Mouse (Mus musculus) neural tube, embryonic 13.5 days (tissue): ENCODE results near the gene Golt1a. TPM values are rescaled to one million over a fixed set of nuclear protein-coding genes. Genes with fewer than 3 reads are reported as not detected.
A peak's percentile ranks its signal among the peaks of the same experiment; 100 is the strongest.
"Not testable (repeated sequence)": the region's sequence is repeated elsewhere in the genome, so short reads cannot be mapped to it uniquely, and the experiment has no call there.

Source experiments
- ATAC-seq: fragments of 200-750 bp; cut with Nextera tagmentation; 2 replicates; pipeline ENCODE4 v1.8.0; 2017; ENCODE audit warnings: low read depth, mild to moderate bottlenecking, moderate TSS enrichment, moderate library complexity
- H3K27ac ChIP-seq: fragments of 300-500 bp; sonication (generic); replicated peaks from 2 replicates; pipeline ENCODE4 v1.5.1; 2015; ENCODE audit warnings: moderate library complexity, mild to moderate bottlenecking, inconsistent platforms
- H3K27me3 ChIP-seq: fragments of 300-500 bp; sonication (generic); 2 replicates; pipeline ENCODE4 v1.6.1; 2015; ENCODE audit warnings: mild to moderate bottlenecking, inconsistent platforms
- H3K36me3 ChIP-seq: fragments of 300-500 bp; sonication (generic); 2 replicates; pipeline ENCODE4 v1.6.1; 2015; ENCODE audit warnings: mild to moderate bottlenecking, inconsistent platforms
- H3K4me1 ChIP-seq: fragments of 300-500 bp; sonication (generic); replicated peaks from 2 replicates; pipeline ENCODE4 v1.6.1; 2015; ENCODE audit warnings: inconsistent platforms
- H3K4me2 ChIP-seq: fragments of 300-500 bp; sonication (generic); 2 replicates; pipeline ENCODE4 v1.6.1; 2015; ENCODE audit warnings: inconsistent platforms, mild to moderate bottlenecking, moderate library complexity
- H3K4me3 ChIP-seq: fragments of 300-500 bp; sonication (generic); 2 replicates; pipeline ENCODE4 v1.5.1; 2015; ENCODE audit warnings: mild to moderate bottlenecking, inconsistent platforms
- H3K9ac ChIP-seq: fragments of 300-500 bp; sonication (generic); 2 replicates; pipeline ENCODE4 v1.6.1; 2015; ENCODE audit warnings: moderate library complexity, mild to moderate bottlenecking, inconsistent platforms
- H3K9me3 ChIP-seq: fragments of 300-500 bp; sonication (generic); 2 replicates; pipeline ENCODE4 v1.6.1; 2016; ENCODE audit warnings: inconsistent platforms
- WGBS: fragments of 180-500 bp; shearing (Covaris S2); methylation state at CpG from one replicate; pipeline ENCODE4 v1.1.7; 2015; 5-methylcytosine and 5-hydroxymethylcytosine counted together
- polyA plus RNA-seq: library from polyadenylated mRNA; unstranded; fragments of >200 nt; fragmentation: Nextera tagmentation; extraction: Ambion mirVana; gene quantifications from 2 replicates; pipeline ENCODE4 v1.2.1, GENCODE M21; 2015

Golt1a gene
- polyA plus RNA-seq, 1 experiment from 2014 or later, result not detected

DNA sequence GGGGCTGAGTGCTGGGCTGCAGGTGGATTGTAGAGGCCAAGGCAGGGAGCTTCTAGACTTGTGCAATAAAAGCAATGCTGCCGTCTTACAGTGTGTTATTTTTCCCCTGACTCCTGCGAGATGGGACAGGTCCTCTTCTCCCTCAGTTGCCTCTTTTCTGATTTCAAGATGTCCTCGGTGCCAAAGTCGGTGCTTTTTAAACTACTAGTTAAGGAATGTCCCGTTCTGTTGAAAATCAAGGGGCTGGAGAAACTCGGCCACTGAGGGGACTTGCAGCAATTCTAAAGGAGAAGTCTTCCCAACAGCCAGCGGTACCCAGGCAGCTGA is 20.0 kb downstream of the Golt1a start:
- Histone ChIP-seq H3K9ac (peak overlapping the region; percentile 64), H3K36me3 (no peaks in the 10 kb centered on the region)
- WGBS, result 20% methylated on average over 7 of the region's 7 CpGs

DNA sequence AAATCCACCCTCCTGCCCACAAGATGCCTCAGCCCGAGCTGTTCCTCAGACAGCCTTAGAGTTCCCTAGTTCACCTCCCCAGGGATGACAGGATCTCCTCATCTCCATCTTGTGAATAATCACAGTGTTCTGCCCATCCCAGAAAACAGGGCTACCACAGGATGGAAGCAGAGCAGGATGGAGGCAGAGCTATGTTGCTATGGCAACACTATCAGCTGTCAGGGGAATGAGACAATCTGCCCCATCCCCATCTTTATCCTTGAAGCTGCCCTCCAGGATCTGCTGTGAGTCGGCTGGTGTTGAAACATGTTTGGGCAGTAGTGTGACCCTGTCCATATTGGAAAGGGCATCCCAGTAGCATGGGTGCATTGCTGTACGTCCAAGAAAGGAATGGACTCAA is 21.5 kb downstream of the Golt1a start:
- ATAC-seq, result peak; percentile 84
- Histone ChIP-seq H3K4me1 (peaks cover 27% of the 10 kb centered on the region), H3K4me2 (no peak overlapping the region), H3K36me3 (no peaks in the 10 kb centered on the region), H3K27ac (peak overlapping the region; percentile 46; the same call in 1 of the 2 replicates), H3K4me3 (no peak overlapping the region), H3K9ac (no peak overlapping the region), H3K27me3 (peaks cover 26% of the 10 kb centered on the region), H3K9me3 (no peaks in the 10 kb centered on the region)
- 36% methylated on average over 3 of the region's 3 CpGs for WGBS

More for the DNA sequence above, 20.0 kb downstream of the Golt1a start:
- no peak for ATAC-seq
- Histone ChIP-seq H3K4me3 (peak overlapping the region; percentile 32), H3K27ac (no peak overlapping the region), H3K9me3 (no peaks in the 10 kb centered on the region), H3K4me1 (peaks cover 31% of the 10 kb centered on the region), H3K4me2 (peak overlapping the region; percentile 58), H3K27me3 (peaks cover 26% of the 10 kb centered on the region)

GRCm38 (mm10) chr1:133332656-133333430 is 23.2 kb downstream of the Golt1a start:
- Histone ChIP-seq H3K4me3 (no peak overlapping the region), H3K4me1 (peaks cover 27% of the 10 kb centered on the region), H3K9ac (no peak overlapping the region), H3K4me2 (no peak overlapping the region), H3K36me3 (no peaks in the 10 kb centered on the region), H3K27me3 (peaks cover 25% of the 10 kb centered on the region), H3K9me3 (no peaks in the 10 kb centered on the region), H3K27ac (no peak overlapping the region)
- whole genome bisulfite sequencing, result 89% methylated on average over 11 of the region's 11 CpGs
- no peak for ATAC-seq

DNA sequence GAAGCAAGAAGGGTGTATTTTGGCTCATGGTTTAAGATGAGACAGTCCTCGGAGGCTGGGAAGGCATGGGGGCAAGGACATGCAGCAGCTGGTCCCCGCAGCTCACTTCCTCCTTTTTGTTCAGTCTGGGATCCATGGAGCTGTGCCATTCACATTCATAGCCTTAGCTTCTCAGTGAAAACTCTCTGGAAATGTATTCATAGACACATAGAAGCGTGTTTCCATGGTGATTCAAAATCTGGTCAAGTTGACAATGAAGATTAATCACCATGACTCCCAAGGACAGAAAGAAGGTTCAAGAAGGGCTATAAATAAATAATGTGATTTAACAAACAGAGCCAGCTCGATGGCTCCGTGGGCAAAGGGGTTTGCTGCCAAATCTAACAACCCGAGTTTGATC is 24.3 kb downstream of the Golt1a start:
- peaks cover 14% of the 10 kb centered on the region for H3K27me3 ChIP-seq
- H3K36me3 ChIP-seq, result no peaks in the 10 kb centered on the region
- peaks cover 22% of the 10 kb centered on the region for H3K4me1 ChIP-seq
- no peak overlapping the region for H3K9ac ChIP-seq
- no peak overlapping the region for H3K4me3 ChIP-seq
- no peak overlapping the region for H3K4me2 ChIP-seq
- no peak for ATAC-seq
- 65% methylated on average over 6 of the region's 6 CpGs for WGBS
- no peaks in the 10 kb centered on the region for H3K9me3 ChIP-seq
- no peak overlapping the region for H3K27ac ChIP-seq

DNA sequence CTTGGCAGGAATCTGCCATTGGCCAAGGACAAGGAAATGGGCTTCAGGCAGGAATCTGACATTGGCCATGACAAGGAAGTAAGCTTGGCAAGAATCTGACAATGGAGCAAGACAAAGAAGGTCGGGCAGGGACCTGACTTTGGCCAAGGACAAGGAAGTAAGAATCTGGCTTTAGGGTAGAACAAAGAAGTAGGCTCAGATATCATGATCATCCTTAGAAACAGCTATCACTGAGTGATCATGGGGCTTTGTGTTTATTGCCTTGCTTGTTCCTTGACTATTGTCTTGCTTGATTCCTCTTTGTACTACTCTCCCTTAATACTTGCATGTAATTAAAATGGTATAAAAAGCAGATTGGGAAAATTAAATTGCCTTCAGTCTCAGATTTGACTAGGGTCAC is 30.8 kb downstream of the Golt1a start:
- H3K9ac ChIP-seq, H3K4me3 ChIP-seq, H3K27me3 ChIP-seq, H3K36me3 ChIP-seq, H3K4me1 ChIP-seq, ATAC-seq, H3K27ac ChIP-seq, H3K9me3 ChIP-seq, H3K4me2 ChIP-seq: not testable (repeated sequence)
- 70% methylated on average over 1 of the region's 1 CpGs for WGBS

GRCm38 (mm10) chr1:133344357-133344756 is 34.8 kb downstream of the Golt1a start:
- Histone ChIP-seq H3K4me2 (no peak overlapping the region), H3K27me3 (no peaks in the 10 kb centered on the region), H3K36me3 (no peaks in the 10 kb centered on the region), H3K9me3 (no peaks in the 10 kb centered on the region), H3K9ac (no peak overlapping the region), H3K4me1 (no peaks in the 10 kb centered on the region), H3K4me3 (no peak overlapping the region), H3K27ac (no peak overlapping the region)
- ATAC-seq, result no peak
- WGBS, result 88% methylated on average over 2 of the region's 2 CpGs

- no peak overlapping the region for H3K4me3 ChIP-seq
- H3K9ac ChIP-seq, result no peak overlapping the region
- 90% methylated on average over 9 of the region's 9 CpGs for WGBS
Measured at GRCm38 (mm10) chr1:133346531-133346930, 36.9 kb downstream of the Golt1a start.

DNA sequence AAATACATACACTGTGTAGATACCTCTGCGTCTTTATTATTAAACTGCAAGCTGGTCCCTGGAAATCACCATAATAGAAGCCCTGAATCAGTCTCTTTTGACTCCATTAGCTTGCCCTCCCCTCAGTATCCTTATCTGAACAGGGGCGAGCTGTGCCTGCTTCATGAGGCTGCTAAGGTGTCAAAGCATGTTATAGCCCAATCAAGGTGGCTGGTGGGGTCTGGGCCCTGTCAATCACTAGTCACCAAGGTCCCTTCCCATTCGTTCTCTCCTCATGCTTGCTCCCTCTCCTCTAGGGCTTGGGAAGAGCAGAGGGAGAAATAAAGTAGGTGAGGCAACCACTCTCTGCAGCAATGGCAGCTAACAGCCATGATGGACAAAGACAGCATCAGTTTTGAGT is 37.6 kb downstream of the Golt1a start:
- H3K4me2 ChIP-seq, result no peak overlapping the region
- H3K4me3 ChIP-seq, result no peak overlapping the region
- 76% methylated on average over 3 of the region's 3 CpGs for WGBS
- peaks cover 13% of the 10 kb centered on the region for H3K4me1 ChIP-seq
- H3K27me3 ChIP-seq, result no peaks in the 10 kb centered on the region
- H3K9me3 ChIP-seq, result no peaks in the 10 kb centered on the region
- H3K9ac ChIP-seq, result no peak overlapping the region
- ATAC-seq, result no peak
- H3K27ac ChIP-seq, result no peak overlapping the region
- no peaks in the 10 kb centered on the region for H3K36me3 ChIP-seq

More at GRCm38 (mm10) chr1:133346531-133346930, 36.9 kb downstream of the Golt1a start:
- H3K27ac ChIP-seq, result no peak overlapping the region
- H3K4me2 ChIP-seq, result no peak overlapping the region
- H3K4me1 ChIP-seq, result peaks cover 8% of the 10 kb centered on the region
- no peaks in the 10 kb centered on the region for H3K9me3 ChIP-seq
- H3K27me3 ChIP-seq, result no peaks in the 10 kb centered on the region
- ATAC-seq, result no peak
- no peaks in the 10 kb centered on the region for H3K36me3 ChIP-seq

DNA sequence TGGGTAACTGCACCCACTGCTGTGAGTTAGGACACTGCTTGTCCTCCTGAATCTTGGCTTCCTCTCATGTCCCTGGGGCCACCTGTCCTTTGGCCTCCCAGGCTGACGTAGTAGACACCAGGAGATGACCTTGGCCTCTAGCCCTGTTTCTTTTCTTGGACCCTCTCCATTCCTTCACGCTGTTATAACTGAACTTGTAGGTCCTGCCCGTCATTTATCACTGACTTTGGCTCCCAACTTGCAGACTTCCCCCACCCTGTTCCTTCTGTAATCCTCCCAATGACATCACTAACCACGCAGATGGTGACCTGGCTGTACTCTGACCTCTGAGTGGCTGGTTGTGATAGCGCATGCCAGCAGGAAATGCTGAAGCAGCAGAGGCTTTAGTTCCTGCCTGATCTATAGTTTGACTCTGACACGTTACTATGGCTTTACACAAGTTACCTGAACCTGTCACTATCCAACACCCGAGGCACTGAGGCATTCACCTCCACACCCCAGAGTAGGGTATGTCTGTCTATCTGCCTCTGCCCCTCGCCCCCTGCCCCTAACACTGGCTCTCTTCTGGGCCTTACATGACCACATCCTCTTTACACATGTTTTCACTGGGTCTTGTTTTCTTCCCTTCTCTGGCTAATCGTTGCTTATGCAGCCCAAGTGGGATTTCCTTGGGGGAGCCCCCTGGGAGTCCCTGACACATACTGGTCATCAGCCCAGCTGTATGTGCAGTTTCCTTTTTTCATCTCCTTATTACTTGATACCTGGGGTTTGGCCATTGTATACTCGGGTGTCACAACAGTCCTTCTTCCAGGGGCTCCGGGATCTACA is 38.3 kb downstream of the Golt1a start:
- Histone ChIP-seq H3K36me3 (no peaks in the 10 kb centered on the region), H3K4me2 (no peak overlapping the region), H3K27ac (no peak overlapping the region), H3K27me3 (no peaks in the 10 kb centered on the region), H3K9ac (no peak overlapping the region), H3K4me1 (peaks cover 13% of the 10 kb centered on the region), H3K4me3 (no peak overlapping the region), H3K9me3 (no peaks in the 10 kb centered on the region)
- 74% methylated on average over 11 of the region's 11 CpGs for WGBS
- no peak for ATAC-seq

GRCm38 (mm10) chr1:133350210-133350609 is 40.6 kb downstream of the Golt1a start, which contains the start of gene Ren1:
Gene Ren1, plus strand, starts transcription at chr1:133350510.
- H3K27me3 ChIP-seq, result no peaks in the 10 kb centered on the region; the same call in none of the 2 replicates
- 93% methylated on average over 1 of the region's 1 CpGs for WGBS
- no peaks in the 10 kb centered on the region for H3K36me3 ChIP-seq
- no peak within 1 kb of the TSS for H3K4me3 ChIP-seq
- H3K9me3 ChIP-seq, result no peaks in the 10 kb centered on the region
- no peak within 1 kb of the TSS for H3K9ac ChIP-seq
- H3K4me2 ChIP-seq, result no peak within 1 kb of the TSS
- H3K4me1 ChIP-seq, result peaks cover 18% of the 10 kb centered on the region
- ATAC-seq, result no peak
- H3K27ac ChIP-seq, result no peak within 1 kb of the TSS

- Histone ChIP-seq H3K4me3 (no peak overlapping the region), H3K4me1 (peaks cover 18% of the 10 kb centered on the region), H3K36me3 (no peaks in the 10 kb centered on the region), H3K9me3 (no peaks in the 10 kb centered on the region), H3K27ac (no peak overlapping the region), H3K9ac (no peak overlapping the region), H3K27me3 (no peaks in the 10 kb centered on the region; the same call in none of the 2 replicates), H3K4me2 (no peak overlapping the region)
- ATAC-seq, result no peak
- 64% methylated on average over 9 of the region's 9 CpGs for WGBS
Measured at GRCm38 (mm10) chr1:133351762-133352161, 42.2 kb downstream of the Golt1a start.

GRCm38 (mm10) chr1:133353371-133353809 is 43.8 kb downstream of the Golt1a start:
- H3K27ac ChIP-seq, result no peak overlapping the region
- H3K36me3 ChIP-seq, result no peaks in the 10 kb centered on the region
- peak; percentile 61; the same call in 1 of the 2 replicates for ATAC-seq
- no peak overlapping the region for H3K4me2 ChIP-seq
- no peak overlapping the region for H3K4me3 ChIP-seq
- no peaks in the 10 kb centered on the region; the same call in none of the 2 replicates for H3K27me3 ChIP-seq
- H3K4me1 ChIP-seq, result peaks cover 18% of the 10 kb centered on the region
- H3K9ac ChIP-seq, result no peak overlapping the region
- 45% methylated on average over 12 of the region's 12 CpGs for WGBS
- H3K9me3 ChIP-seq, result no peaks in the 10 kb centered on the region
